Mouse (Mus musculus) kidney, postnatal 0 days (tissue): ENCODE data around the gene Specc1l. TPM values are rescaled to one million over a fixed set of nuclear protein-coding genes. Genes with fewer than 3 reads are reported as not detected.

Experiments
- ATAC-seq: fragments of 200-750 bp; cut with Nextera tagmentation; replicated peaks from 2 replicates; pipeline ENCODE4 v1.8.0; 2017; ENCODE audit warnings: low read depth, moderate number of reproducible peaks, moderate TSS enrichment, moderate library complexity; ENCODE audit not compliant: low FRiP score
- DNase-seq: peaks from one replicate; pipeline ENCODE4 v3.0.0-alpha.2; 2016; ENCODE audit warnings: low spot score
- H3K27ac ChIP-seq: fragments of 300-500 bp; sonication (generic); 2 replicates; pipeline ENCODE4 v1.5.1; 2014; ENCODE audit warnings: mild to moderate bottlenecking
- H3K27me3 ChIP-seq: fragments of 300-500 bp; sonication (generic); 2 replicates; pipeline ENCODE4 v1.6.1; 2014; ENCODE audit warnings: low read length, mixed read lengths; ENCODE audit not compliant: insufficient read depth
- H3K36me3 ChIP-seq: fragments of 300-500 bp; sonication (generic); 2 replicates; pipeline ENCODE4 v1.6.1; 2014; ENCODE audit warnings: low read length, mixed read lengths; ENCODE audit not compliant: insufficient read depth
- H3K4me1 ChIP-seq: fragments of 300-500 bp; sonication (generic); replicated peaks from 2 replicates; pipeline ENCODE4 v1.6.1; 2014; ENCODE audit warnings: antibody characterized with exemption, low read length, mixed read lengths; ENCODE audit not compliant: insufficient read depth
- H3K4me2 ChIP-seq: fragments of 300-500 bp; sonication (generic); 2 replicates; pipeline ENCODE4 v1.6.1; 2014; ENCODE audit warnings: mild to moderate bottlenecking, low read length, moderate library complexity, mixed read lengths
- H3K4me3 ChIP-seq: fragments of 300-500 bp; sonication (generic); replicated peaks from 2 replicates; pipeline ENCODE4 v1.5.1; 2014; ENCODE audit warnings: low read depth, low read length
- H3K9ac ChIP-seq: fragments of 300-500 bp; sonication (generic); 2 replicates; pipeline ENCODE4 v1.6.1; 2014; ENCODE audit warnings: low read depth, low read length
- H3K9me3 ChIP-seq: fragments of 300-500 bp; sonication (generic); replicated peaks from 2 replicates; pipeline ENCODE4 v1.6.1; 2016; ENCODE audit warnings: low read length, inconsistent platforms, mixed read lengths
- CTCF ChIP-seq: IDR thresholded peaks from 2 replicates; pipeline ENCODE4 v1.5.1; 2016; ENCODE audit warnings: antibody characterized with exemption, low read depth, mild to moderate bottlenecking, moderate library complexity
- WGBS: fragments of 180-500 bp; shearing (Covaris S2); extraction: QIAGEN DNeasy Blood & Tissue Kit; methylation state at CpG from one replicate; pipeline ENCODE4 v1.1.7; 2014; 5-methylcytosine and 5-hydroxymethylcytosine counted together
- polyA plus RNA-seq: library from polyadenylated mRNA; unstranded; fragments of >200 nt; fragmentation: Nextera tagmentation; extraction: Ambion mirVana; gene quantifications from 2 replicates; pipeline ENCODE4 v1.2.1, GENCODE M21; 2015

The Specc1l gene
- polyA plus RNA-seq, 1 experiment from 2014 or later: 18.7 TPM

DNA sequence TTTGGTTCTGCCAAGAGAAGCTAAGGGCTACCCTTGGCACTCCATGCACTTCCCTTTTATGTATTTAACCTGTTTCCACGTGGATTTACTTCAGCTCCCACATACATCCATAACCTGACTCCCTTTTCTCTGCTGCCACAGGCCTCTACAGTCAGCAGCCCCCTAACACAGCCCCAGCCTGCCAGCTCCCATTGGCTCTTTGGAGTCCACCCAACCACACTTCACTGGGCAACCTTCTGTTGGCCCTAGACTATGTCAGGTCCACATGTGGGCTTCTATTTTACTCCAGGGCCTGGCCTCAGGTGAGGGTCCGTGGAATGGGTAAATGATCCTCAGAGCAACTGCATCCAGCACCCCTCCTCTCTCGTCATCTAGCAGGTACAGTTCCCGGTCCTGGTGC lies 90.7 kb downstream of the Specc1l start:
- H3K4me2 ChIP-seq: no peak overlapping the region
- H3K27me3 ChIP-seq: no peaks in the 10 kb centered on the region
- H3K27ac ChIP-seq: no peak overlapping the region
- H3K4me1 ChIP-seq: peaks cover 12% of the 10 kb centered on the region; the same call in 1 of the 2 replicates
- H3K36me3 ChIP-seq: peaks cover 16% of the 10 kb centered on the region
- no peaks in the 10 kb centered on the region for H3K9me3 ChIP-seq
- H3K9ac ChIP-seq: no peak overlapping the region
- DNase-seq (no peak), ATAC-seq (no peak)
- 75% methylated on average over 4 of the region's 4 CpGs for WGBS
- no peak overlapping the region for H3K4me3 ChIP-seq
- no peak for TF ChIP-seq CTCF

DNA sequence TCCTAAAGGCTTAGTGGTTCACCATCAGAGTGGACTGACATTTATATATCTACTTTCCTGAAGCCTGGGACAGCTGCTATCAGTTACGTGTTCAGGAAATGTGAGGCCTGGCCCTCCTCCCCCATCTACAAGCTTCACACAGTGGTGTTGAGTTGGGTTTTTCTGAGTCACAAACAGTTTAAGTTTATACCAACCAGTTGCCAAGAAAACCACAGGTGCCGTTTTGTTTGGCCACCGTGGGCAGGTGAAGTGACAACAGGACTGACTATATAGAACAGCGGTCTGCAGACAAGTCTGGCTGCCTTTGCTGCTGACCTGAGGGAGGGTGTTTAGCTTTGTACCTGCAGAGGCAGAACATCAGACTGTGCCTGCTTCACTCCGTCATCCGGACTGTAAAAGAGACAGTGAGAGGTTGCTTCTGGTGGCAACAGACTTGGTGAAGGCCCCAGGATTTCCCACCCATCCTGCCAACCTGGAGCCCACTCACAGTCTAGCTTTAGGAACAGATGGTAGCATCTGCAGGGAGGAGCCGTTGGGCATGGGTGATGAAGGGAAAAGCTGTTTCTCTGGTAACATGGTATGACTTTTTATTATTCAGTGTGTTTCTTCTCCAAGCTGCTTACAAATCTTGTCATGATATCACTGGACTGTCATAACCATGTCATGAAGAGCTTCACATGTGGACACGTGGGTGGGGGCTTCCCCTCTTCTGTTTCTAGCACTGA lies 91.6 kb downstream of the Specc1l start:
- H3K4me3 ChIP-seq: no peak overlapping the region
- ATAC-seq (peak; percentile 27), DNase-seq (no peak)
- no peak for TF ChIP-seq CTCF
- H3K27ac ChIP-seq: peak overlapping the region; percentile 19
- no peak overlapping the region for H3K9ac ChIP-seq
- H3K4me1 ChIP-seq: peaks cover 12% of the 10 kb centered on the region; the same call in 1 of the 2 replicates
- no peak overlapping the region for H3K4me2 ChIP-seq
- H3K36me3 ChIP-seq: peaks cover 25% of the 10 kb centered on the region
- no peaks in the 10 kb centered on the region for H3K27me3 ChIP-seq
- WGBS: 58% methylated on average over 8 of the region's 8 CpGs
- H3K9me3 ChIP-seq: no peaks in the 10 kb centered on the region

DNA sequence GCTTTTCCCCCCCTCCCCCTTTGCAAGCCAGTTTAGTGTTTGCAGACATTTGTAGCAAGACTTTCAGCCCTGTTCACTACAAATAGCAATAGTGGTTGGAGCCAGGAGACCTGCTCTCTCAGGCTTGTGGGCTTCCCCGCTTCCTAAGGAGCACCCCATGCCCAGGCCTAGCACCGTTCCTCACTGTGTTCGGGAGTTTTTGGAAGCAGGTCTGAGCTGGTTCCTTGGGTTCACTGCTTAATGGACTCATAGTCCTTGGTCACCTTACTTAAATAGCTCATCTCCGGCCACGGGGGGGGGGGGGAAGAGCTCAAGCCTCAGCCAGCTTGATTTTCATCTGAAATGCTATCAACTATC lies 92.2 kb downstream of the Specc1l start:
- TF ChIP-seq CTCF: no peak
- H3K4me3 ChIP-seq: no peak overlapping the region
- ATAC-seq (0 out of 2 replicates have a peak, but pooled peaks have one; percentile 29), DNase-seq (no peak)
- WGBS: 53% methylated on average over 5 of the region's 5 CpGs
- no peak overlapping the region; the same call in 1 of the 2 replicates for H3K9ac ChIP-seq
- no peaks in the 10 kb centered on the region for H3K27me3 ChIP-seq
- H3K4me2 ChIP-seq: no peak overlapping the region
- peaks cover 30% of the 10 kb centered on the region for H3K36me3 ChIP-seq
- H3K27ac ChIP-seq: peak overlapping the region; percentile 19
- peaks cover 12% of the 10 kb centered on the region; the same call in 1 of the 2 replicates for H3K4me1 ChIP-seq
- no peaks in the 10 kb centered on the region for H3K9me3 ChIP-seq

DNA sequence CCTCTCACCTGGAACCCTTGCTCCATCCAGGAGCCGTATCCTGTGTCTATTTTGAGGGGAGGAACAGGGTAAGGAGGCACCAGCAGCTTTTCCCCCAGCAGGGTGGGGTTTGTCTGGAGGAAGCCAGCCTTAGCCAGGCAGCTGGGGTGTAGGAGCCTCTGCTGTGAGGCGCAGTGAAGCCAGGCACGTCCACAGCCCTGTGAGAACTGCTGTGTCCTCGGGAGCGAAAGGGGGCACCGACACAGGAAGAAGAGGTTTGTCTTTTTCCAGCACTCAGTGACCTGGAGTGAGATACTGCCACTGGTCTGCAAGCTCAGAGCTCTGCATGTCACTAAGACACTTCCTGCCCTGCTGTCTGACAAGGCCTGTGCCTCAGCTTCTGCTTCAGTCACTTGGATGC lies 92.5 kb downstream of the Specc1l start:
- TF ChIP-seq CTCF: no peak

DNA sequence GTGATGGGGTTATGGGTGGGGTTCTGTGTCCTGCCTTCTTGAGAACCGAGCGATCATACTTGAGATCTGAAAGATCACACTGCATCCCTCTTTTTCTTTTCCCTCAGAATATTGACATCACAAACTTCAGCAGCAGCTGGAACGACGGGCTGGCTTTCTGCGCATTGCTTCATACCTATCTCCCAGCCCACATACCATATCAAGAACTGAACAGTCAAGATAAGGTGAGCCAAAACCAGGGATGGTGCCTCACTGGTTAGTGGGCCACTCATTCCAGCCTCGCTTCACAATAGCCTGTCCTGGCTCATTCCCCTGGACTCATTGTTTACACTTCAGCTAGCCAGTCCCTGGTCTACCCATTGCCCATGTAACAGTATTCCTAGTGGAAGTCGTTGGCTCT lies 95.3 kb downstream of the Specc1l start:
- no peak for TF ChIP-seq CTCF
- Histone ChIP-seq H3K27me3 (no peaks in the 10 kb centered on the region), H3K4me1 (peaks cover 12% of the 10 kb centered on the region; the same call in 1 of the 2 replicates), H3K4me2 (no peak overlapping the region), H3K27ac (no peak overlapping the region), H3K4me3 (no peak overlapping the region), H3K36me3 (peaks cover 37% of the 10 kb centered on the region), H3K9ac (no peak overlapping the region), H3K9me3 (no peaks in the 10 kb centered on the region)
- no peak for DNase-seq
- ATAC-seq: no peak
- 93% methylated on average over 7 of the region's 7 CpGs for WGBS

More for the DNA sequence above, 92.5 kb downstream of the Specc1l start:
- 32% methylated on average over 6 of the region's 6 CpGs for WGBS
- Histone ChIP-seq H3K36me3 (peaks cover 34% of the 10 kb centered on the region), H3K9me3 (no peaks in the 10 kb centered on the region), H3K4me3 (no peak overlapping the region), H3K9ac (no peak overlapping the region; the same call in 1 of the 2 replicates), H3K27ac (peak overlapping the region; percentile 19), H3K4me2 (no peak overlapping the region), H3K27me3 (no peaks in the 10 kb centered on the region), H3K4me1 (peaks cover 12% of the 10 kb centered on the region; the same call in 1 of the 2 replicates)
- ATAC-seq: peak; percentile 65
- DNase-seq: peak; percentile 52

DNA sequence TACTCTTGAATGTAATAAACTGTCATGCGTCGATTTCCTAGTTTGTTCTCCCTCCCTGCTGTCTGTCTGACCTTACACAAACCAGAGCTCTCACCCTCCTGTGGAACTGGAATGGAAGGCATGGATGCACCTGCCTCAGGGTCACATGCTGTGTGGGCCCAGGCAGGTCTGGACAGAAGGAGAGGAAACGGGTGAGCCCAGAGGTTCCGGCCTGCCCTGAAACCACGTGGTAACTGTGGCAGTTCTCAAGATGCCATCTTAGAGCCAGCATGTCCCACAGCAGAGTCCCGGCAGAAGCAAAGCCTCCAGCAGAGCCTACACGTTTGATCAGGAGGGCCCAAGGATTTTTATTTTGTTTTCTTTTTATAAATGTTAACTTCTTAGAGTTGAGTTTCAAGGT lies 100.5 kb downstream of the Specc1l start:
- H3K4me3 ChIP-seq: no peak overlapping the region
- DNase-seq: no peak
- no peak for TF ChIP-seq CTCF
- peaks cover 26% of the 10 kb centered on the region for H3K36me3 ChIP-seq
- no peak overlapping the region for H3K9ac ChIP-seq
- WGBS: 65% methylated on average over 7 of the region's 7 CpGs
- no peaks in the 10 kb centered on the region for H3K9me3 ChIP-seq
- no peak for ATAC-seq
- no peak overlapping the region for H3K27ac ChIP-seq
- peaks cover 6% of the 10 kb centered on the region; the same call in 1 of the 2 replicates for H3K4me1 ChIP-seq
- no peaks in the 10 kb centered on the region for H3K27me3 ChIP-seq
- no peak overlapping the region for H3K4me2 ChIP-seq
